In the genomic region with DNA sequence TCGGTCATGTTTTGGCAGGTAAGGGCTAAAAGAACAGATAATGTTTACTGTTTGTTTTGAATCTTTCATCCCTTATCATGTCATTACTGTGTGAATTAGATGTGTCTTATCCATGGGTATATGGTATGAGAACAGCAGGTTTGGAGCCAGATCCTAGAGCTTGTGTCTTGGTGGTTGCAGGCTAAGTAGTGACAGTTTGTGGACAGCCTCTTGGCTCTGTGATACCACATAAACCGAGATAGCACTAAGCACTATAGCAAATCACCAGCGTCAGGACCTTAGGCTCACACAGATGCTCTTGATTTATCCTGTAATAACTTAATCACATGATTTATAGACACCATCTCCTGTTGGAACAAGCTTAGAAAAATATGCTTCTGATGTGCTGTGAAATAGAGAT, we compare ENCODE assay signal across 35 mouse cellular contexts.
"Had no signal": no experiment of that assay in that cellular context is flagged by ENCODE, and none has a peak within 500 bp of the region (broad histone marks: within the 10 kb centered on the region; RNA-seq: fewer than 3 reads in every experiment).

No protein-coding gene starts in this region.

- ATAC-seq: hindbrain, embryonic 16.5 days; hindbrain, postnatal 0 days; inflammation-experienced regulatory T-cells, adult 6 months; intestine, embryonic 15.5 days; intestine, embryonic 16.5 days; intestine, postnatal 0 days had no signal

- H3K9me3 ChIP-seq: heart, embryonic 10.5 days; heart, embryonic 12.5 days; heart, embryonic 13.5 days; heart, embryonic 15.5 days; hindbrain, embryonic 10.5 days; hindbrain, embryonic 12.5 days; hindbrain, embryonic 13.5 days; hindbrain, embryonic 15.5 days; intestine, embryonic 15.5 days; kidney, embryonic 15.5 days had no signal

- H3K4me3 ChIP-seq: heart, embryonic 10.5 days; heart, embryonic 12.5 days; heart, embryonic 13.5 days; heart, embryonic 15.5 days; hindbrain, embryonic 10.5 days; hindbrain, embryonic 12.5 days; hindbrain, embryonic 13.5 days; hindbrain, embryonic 15.5 days; intestine, embryonic 15.5 days; kidney, embryonic 15.5 days; layer of hippocampus, adult 2 months had no signal

- H3K9ac ChIP-seq: heart, embryonic 12.5 days; heart, embryonic 13.5 days; heart, embryonic 15.5 days; hindbrain, embryonic 12.5 days; hindbrain, embryonic 13.5 days; hindbrain, embryonic 14.5 days; hindbrain, embryonic 15.5 days; intestine, embryonic 15.5 days; kidney, embryonic 15.5 days had no signal

- H3K27me3 ChIP-seq: heart, embryonic 12.5 days; heart, embryonic 13.5 days; heart, embryonic 15.5 days; hindbrain, embryonic 12.5 days; hindbrain, embryonic 13.5 days; hindbrain, embryonic 15.5 days; intestine, embryonic 15.5 days; kidney, embryonic 15.5 days had no signal

- H3K36me3 ChIP-seq: heart, embryonic 10.5 days; heart, embryonic 12.5 days; heart, embryonic 13.5 days; heart, embryonic 15.5 days; hindbrain, embryonic 10.5 days; hindbrain, embryonic 12.5 days; hindbrain, embryonic 13.5 days; hindbrain, embryonic 15.5 days; intestine, embryonic 15.5 days; kidney, embryonic 15.5 days had no signal

- H3K27ac ChIP-seq: heart, embryonic 10.5 days; heart, embryonic 13.5 days; heart, embryonic 15.5 days; hindbrain, embryonic 10.5 days; hindbrain, embryonic 12.5 days; hindbrain, embryonic 13.5 days; hindbrain, embryonic 14.5 days; hindbrain, embryonic 15.5 days; hindbrain, postnatal 0 days; intestine, embryonic 15.5 days; kidney, embryonic 15.5 days; kidney, postnatal 0 days; layer of hippocampus, adult 2 months had no signal

- DNase-seq: heart, postnatal 10 days; heart, postnatal 14 days; heart, postnatal 36 days; heart, postnatal 4 days; kidney, adult 11 months; kidney, adult 18-20 months; kidney, adult 2 months; kidney, adult 8-10 months; kidney, adult 9 months; kidney, postnatal 10 days; kidney, postnatal 14 days; kidney, postnatal 25 days; kidney, postnatal 36 days; kidney, postnatal 4 days; layer of hippocampus, adult 9-11 months; layer of hippocampus, postnatal 36 days had no signal

- H3K4me2 ChIP-seq: heart, embryonic 11.5 days; heart, embryonic 12.5 days; heart, embryonic 13.5 days; heart, embryonic 15.5 days; hindbrain, embryonic 12.5 days; hindbrain, embryonic 13.5 days; hindbrain, embryonic 14.5 days; hindbrain, embryonic 15.5 days; intestine, embryonic 15.5 days; kidney, embryonic 15.5 days had no signal

- H3K4me1 ChIP-seq: heart, embryonic 10.5 days; heart, embryonic 12.5 days; heart, embryonic 13.5 days; heart, embryonic 15.5 days; hindbrain, embryonic 10.5 days; hindbrain, embryonic 12.5 days; hindbrain, embryonic 13.5 days; hindbrain, embryonic 15.5 days; intestine, embryonic 15.5 days; kidney, embryonic 15.5 days had no signal
